Mouse (Mus musculus) fibroblast of lung, adult 2 months (primary cell): ENCODE data around the gene Cdk15.

ENCODE experiments used
- DNase-seq: peaks from one replicate; pipeline ENCODE4 v3.0.0-alpha.2; 2011; ENCODE audit warnings: low read depth

The Cdk15 gene

DNA sequence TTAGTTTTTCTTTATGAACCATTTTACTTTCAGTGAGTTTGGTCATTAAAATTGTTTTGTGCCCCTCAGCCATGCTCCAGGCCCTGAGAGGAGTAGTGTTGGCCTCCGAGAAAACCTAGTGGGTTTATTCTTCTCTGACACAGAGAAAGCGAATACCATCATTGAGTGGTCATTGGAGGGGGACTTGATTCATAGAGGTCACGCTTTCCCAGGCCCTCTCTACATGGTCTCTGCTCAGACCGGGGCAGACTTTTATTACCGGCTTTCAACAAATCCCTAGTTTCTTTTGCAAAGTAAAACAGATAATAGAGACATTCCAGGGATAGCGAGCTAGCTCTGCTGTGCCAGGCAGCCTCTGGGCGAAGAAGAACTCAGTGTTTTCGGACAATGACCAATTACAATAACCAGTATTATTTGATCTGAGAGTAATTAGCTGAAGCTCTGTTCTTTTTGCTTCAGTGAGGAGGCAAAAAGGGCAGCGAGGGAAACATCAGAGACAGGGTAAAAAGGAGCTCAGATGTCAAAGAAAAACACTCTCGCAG lies 70.2 kb downstream of the Cdk15 start:
- no peak for DNase-seq

DNA sequence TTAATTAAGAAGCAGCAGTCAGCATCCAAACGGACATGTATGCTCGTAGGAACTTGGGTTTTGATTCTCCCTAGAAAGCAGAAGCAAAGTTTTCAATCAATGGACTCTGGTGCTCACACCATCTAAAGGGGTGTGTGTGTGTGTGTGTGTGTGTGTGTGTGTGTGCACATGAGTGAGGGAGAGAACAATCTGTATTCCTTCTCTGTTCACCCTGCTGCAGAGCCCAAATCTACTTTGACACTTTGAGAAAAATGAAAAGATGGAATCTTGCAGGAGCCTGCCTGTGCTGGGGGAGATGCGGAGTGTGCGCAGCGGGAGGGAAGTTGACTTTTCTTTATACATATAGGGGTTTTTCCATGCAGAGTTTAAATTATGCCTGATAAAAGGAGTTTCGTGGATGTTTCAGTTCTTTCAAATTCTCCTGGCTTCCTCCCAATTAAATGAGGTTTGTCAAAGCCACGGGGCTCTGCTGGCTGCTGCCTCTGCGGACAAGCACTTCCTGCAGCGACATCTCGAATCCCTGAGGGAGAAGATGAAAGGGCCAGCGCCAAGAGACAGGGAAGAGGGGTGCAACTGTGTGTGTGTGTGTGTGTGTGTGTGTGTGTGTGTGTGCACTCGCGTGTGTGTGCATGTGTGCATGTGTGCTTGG lies 76.2 kb downstream of the Cdk15 start:
- no peak for DNase-seq

DNA sequence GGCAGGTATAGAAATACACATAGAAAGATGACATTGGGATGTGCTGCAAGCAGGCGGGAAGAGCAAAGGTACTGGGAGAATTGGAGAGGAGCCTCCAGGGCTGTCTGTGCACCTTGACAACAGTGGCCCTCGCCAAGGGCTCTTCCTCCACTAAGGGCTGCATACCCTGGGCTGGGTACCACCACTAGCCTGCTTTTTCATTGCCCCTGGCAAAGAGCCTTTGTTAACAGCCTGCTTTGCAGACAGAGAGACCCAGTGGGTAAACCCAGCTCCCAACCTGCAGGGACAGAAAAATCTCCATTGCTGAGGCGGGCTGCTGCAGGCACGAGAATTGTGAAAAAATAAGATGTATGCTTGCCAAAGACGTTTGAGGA lies 76.7 kb downstream of the Cdk15 start:
- no peak for DNase-seq

DNA sequence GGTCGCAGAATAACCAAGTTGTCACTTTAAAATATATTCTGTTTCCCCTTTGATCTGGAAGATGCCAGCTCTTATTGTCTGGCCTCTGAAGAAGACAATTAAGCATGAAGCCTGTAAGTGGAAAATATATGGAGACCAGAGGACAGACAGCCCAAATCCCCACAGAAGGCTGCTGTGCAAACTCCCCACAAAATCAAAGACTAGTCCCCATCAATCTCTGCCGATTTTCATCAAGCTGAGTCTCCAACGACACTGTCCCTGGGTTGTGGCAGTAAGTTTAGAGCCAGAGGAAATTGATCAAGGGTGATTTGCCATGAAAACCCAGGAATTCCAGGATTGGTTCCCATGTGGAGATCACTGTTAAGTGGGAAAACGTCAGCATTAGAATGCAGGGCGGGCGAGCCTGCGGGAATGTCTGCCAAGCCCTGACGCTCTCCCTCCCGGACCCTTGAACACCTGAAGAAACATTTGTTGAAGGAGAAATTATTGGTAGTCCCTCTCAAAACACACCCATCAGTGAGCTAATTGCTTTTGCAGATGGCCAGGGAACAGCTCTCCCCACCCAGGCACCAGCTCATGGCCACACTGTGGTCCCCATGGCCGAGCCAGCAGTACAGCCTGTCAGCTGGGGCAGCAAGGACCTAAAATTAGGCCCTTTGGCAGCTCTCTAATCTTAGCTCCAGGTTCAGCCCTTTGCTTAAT lies 77.3 kb downstream of the Cdk15 start:
- no peak for DNase-seq

DNA sequence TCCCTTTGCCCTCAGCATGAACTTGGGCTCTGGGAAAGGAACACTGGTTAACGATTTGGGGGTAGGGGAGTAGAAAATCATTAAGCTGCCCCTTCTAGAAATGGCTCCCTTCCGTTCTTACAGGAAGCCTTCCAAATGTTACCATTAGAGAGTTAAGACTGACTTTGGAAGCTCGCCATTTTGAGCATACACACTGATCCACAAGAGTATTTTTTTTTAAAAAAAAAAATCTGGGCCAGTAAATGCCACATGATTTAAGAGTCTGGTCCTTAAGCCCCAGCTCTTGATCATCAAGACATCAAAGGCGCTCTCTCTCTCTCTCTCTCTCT lies 77.8 kb downstream of the Cdk15 start:
- no peak for DNase-seq

DNA sequence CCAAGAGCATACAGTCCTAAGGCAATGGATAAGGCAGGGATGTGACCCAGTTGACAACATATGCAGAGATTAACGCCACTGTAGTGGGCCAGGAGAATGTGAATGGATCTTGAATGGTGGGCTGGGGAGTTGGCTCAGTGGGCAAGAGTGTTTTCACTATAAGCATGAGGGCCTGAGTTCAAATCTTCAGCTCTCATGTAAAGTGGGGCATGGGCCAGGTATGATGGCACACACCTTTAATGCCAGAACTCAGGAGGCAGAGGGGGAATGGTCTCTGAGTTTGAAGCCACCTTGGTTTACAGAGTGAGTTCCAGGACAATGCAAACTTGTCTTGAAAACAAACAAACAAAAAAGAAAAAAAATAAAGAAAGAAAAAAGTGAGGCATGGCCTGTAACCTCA lies 79.5 kb downstream of the Cdk15 start:
- DNase-seq: no peak

DNA sequence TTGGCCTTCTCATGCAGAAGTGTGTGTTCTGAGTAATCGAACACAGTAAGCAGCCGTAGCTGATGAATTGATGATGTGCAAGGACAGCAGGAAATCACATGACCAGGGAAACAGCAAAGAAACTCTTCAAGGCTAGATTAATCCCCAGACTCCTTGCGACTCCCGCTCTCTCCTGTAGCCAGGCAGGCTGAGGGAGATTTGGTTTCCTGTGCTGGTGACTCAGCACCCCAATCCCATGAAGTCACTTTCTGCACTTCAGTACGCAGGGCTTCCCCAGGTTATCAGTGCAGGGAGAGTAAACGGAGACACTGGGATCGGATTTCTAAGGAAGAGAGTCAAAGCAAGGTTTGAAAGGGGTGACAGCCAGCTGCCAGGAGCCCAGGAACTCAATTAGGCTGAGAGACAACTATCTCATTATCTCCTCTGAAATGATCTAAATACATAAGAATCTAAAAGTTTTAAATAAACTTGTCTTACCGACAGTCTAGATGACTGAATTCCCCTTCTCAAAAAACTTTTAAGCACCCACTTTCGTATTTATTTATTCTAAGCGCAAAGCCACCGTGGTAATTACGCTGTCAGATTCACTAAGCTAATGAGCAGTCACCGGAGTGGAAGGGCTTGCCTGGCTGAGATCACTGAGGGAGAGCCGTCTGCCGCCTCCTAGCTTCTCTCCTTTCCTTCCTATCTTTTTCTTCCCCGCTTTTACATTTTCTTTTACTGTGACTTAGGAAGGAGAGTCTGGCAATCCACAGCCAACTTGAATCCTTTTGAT lies 84.3 kb downstream of the Cdk15 start:
- DNase-seq: peak; percentile 64

DNA sequence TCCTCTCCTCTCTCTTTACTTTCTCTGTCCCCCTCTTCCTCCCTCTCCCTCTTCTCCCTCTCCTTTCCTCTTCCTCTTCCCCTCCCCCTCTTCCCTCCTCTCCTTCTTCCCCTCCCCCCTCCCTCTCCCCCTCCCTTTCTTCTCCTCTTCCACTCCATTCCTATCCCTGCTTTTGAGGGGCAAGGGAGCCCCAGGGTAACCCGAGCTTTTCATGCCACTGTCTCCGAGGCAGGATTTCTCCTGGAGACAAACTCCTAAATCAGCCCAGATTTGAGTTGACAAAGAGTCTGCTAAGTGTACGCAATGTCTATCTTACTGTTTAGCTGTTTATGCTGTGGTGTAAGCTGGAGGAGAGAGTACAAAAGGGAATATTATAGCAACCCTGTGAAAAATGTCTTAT lies 85.0 kb downstream of the Cdk15 start:
- DNase-seq: no peak

DNA sequence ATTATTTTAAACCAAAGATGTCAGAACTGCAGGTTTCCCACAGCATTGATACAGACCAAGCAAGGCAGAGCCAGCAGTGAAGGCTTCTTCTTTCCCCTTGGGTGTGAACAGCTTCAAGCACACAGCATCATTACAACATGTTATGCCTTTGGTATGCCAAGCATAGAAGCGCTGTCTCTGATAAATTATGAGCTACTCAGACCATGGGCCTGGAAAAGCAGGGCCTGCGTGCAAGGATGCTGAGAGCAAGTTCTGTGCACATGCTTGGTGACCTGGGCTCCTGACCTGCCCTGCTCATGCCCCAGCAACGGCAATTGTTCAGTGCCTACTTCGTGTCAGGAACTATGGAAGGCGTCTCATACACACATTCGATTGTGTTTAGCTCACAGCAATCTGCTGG lies 85.4 kb downstream of the Cdk15 start:
- DNase-seq: no peak

DNA sequence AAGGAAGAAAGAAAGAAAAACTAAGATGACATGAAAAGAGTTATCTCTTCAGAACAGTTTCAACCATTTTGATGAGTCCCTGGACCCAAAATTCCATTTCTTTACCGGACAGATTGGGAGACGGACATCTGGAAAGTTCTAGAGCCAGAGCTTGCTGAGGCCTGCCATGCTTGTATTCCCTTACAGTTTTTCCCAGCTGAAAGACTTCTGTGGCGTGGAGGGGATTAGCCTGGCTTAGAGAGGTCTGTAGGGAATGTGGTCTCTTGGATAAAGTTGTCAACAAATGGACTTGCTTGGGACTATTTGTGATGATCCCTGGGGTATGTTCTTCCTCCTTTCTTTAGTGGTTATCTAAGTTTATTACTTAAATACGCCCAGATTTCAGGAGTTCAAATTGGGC lies 96.0 kb downstream of the Cdk15 start:
- no peak for DNase-seq

DNA sequence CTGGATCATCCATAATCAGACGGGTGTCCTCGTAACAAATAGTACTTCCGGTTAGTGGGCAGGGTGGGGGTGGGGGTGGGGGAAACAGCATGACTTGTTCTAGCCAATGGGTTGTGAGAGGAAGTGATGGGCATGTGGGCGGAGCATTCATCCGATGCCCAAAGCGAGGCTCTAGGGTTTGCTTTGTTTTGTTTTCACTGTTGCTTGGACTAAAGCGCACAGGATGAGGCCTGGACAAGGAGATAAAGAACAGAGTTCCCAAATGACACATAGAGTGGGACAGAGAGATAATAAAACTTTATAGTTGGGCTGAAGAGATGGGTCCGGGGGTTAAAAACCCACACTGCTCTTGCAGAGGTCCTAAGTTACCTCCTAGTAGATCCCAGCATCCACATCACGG lies 98.7 kb downstream of the Cdk15 start:
- no peak for DNase-seq

DNA sequence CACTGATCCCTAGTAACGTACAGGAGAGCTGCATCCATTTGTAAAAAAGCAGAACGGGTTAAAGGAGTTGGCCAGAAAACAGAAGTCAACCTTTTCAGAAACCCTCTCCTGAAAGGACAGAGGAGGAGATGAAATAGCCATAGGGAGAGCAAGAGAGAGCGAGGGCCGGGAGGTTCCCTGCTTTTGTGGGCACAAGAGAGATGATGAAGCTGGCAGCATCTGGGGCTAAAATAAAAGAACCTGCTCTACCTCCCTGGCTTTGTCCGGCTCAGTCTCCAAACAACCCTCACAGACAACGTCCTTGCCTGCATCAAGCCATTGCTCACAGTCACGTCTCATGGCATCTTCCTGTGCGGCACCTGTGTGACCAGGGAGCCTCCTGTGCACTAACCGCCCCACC lies 102.4 kb downstream of the Cdk15 start:
- no peak for DNase-seq

DNA sequence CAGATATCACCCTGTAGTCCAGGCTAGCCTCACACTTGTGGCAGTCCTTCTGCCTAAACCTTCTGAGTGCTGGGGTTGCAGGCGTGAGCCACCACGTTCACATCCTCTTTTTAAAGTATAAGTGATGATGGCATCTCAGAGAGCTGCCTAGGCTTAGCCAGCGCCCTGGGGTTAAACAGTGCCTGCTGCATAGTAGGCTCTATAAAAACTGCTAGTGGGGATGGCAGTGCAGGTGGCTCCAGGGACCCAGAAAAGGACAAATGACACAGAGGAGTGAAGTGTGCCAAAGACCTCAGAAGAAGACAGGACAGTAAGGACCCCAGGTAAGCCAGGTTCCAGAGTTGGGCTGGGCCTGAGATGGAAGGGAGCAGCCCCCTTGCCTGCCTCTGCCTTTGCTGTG lies 104.1 kb downstream of the Cdk15 start:
- DNase-seq: no peak

DNA sequence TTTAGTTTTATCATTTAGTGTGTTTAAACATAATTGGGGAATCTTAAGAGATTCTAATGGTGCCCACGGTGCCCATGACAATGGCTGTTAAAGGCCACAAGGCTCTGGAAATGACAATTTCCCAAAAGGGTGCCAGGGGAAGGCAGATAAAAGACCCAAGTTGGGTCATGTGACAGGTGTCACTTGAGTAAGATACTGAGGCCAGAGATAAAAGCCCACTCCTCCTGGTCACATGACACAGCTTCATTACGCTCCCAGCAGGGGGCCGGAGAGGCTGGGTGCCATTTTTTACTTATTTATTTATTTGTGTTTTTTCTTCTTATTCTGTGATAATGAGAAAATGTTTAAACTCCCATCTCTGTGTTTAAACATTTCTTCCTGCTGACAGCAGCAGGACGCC lies 104.8 kb downstream of the Cdk15 start:
- DNase-seq: no peak

DNA sequence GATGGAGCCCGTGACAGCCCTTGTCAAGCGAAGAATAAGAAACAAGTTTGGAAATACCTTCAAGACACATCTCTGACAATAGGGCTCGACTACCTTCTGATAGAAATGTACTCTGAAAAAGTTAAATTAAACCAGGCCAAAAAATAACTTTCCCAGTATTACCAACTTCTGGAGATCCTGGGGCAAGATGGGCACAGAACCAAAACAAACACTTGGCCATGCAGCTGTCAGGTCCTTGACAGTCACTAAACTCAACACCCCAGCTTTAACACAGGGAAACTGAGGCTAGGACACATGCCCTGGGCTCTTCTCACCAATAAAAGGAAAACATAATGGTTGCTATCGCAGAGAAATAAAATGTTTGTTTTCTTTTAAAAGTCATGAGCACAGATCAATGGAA lies 105.3 kb downstream of the Cdk15 start:
- DNase-seq: no peak

DNA sequence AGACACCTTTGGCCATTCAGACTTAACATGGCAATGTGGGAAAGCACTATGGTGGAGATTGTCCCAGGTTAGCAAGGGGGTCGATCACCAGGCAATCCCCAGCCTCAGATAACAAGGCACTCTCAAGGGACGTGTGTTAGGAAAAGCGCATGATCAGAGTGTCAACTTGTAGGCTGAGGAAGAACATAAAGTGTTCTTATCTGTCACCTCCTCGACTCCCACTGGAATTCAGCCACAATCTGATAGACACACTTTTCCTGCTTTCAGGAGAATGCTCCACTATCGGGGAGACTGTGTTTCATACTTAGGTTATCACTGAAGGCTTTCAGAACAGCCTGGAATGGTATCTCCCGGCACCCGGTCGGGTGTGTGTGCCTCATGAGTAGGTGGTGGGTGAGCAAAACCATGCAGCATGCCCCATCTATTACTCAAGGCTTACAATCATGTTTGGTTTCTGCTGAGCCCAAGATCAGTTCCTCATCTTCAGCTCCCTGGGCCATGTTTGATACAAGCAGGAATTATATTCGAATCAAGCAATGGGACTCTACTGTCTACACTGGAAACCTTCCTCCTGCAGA lies 107.8 kb downstream of the Cdk15 start:
- DNase-seq: no peak

DNA sequence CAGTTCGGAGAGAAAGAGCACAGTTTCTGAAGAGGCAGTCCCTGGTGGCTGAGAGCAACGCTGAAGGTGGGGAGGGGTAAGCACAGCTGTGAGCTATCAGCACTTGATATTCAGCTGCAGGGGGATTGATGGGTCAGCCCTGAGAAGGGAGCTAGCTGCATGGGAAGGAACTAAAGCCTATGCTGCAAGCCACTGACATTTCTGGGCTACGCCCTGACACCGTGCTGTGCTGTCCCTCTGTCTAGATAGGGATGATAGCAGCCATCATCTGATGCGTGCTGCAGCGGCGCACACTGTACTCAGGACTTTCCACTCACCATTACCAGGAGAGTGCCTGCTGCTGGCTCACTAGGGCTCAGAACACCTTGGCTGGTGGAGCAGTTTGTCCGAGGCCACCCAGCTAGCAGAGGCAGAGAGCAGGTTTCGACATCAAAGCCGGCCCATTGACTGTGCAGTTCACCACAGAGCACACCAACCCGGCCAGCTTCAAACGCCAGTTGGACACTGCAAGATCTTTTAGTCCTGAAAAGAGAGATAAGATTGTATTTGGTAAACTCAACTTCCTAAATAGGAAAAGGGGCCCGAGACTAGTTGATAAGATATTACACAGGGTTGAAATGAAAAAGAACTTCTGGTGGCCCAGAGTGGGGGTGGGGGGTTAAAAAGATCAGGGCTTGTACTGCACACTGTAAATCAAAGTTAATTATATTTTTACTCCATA lies 111.4 kb downstream of the Cdk15 start:
- DNase-seq: no peak

DNA sequence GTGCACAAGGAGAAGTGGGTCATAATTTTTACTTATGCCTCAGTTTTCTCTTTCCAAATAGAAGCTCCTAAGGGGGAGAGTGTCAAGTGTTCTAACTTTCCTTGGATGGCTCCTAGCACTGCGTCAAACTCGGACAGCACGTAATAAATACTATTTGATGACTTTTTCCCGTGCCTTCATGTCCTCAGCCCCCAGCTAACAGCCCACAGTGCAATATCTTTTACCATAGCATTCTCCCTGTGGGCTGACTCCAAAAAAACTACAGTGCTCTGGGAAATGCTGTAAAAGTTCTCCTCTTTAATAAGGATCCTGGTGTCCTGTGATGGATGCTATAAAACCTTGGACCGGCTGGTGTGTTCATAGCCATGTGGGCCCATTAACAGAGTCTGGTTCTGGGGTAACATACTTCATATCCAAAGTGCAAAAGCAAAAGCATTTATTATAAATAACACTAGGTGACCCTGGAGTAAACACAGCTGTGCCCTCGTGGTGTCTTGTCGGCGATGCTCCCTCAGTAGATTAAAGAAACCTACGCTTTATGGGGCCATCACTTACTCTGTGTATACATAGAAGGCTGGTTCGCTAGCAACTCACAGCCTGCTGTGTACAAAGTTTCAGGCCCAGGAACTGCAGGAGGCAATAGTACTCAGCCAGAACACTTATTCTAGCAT lies 112.1 kb downstream of the Cdk15 start:
- DNase-seq: no peak

DNA sequence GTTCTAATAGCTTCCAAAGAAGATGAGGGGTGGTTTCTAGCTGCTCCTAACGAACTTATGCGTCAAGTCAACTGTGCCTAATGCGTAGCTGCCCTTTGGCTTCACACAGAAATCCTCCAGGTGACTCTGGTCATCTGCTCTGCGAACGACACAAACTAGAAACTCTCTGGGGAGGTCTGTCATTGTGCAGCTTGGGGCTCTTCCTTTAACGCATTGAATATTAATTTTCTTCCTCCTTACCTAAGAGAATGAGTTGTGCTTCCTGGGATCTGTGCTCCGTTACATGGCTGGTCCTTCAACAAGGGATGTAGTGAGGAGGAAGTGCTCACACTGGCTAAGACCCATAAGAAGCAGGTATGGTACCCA lies 112.6 kb downstream of the Cdk15 start:
- no peak for DNase-seq

DNA sequence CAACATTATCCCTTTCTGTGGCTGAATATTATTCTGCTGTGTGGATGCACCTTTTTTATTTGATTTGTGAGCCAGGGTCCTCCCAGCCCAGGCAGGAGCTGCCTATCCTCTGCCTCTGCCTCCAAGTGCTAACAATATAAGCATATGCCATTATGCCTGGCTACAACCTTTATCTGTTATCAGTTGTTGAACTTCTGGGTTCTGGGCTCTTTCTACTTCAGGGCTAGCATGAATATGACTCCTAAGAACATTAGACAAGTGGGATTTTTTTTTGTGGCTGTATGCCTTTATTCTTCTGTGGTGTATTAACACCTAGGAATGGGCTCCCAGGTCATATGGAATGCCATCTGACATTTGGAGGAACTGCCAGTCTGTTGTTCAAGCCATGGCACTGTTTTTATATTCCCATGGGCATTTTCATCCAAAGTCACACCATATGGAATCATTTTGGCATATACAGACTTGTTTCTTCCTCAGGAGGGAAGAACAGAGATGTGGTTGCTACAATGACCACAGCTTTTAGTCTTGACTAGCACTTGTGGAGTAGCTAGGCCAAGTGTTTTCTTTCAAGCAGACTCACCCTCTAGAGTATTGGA lies 113.7 kb downstream of the Cdk15 start:
- no peak for DNase-seq

DNA sequence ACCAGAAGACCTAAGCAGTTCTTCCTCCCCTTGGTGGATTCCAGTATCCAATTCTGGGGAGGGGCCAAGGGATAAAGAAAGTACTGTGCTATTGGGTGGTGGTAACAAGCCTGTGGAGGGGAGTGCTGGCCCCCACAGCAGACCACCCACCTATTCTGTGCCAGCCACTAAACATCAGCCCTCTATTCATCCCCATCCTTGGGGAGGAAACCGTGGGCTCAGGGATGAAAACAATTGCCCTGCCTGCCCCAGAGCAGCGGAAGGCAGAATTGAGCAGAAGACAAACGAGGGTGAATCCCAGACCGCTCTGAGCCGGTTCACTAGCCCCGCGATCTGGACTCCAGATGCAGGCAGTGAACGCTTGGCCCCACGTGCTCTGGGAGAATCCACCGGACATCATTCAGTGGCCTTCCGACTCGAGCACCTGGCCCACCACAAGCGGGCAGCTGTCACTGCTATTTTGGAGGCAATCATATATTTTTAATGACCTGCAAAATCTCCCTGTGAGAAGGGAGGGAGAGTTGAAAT lies 119.4 kb downstream of the Cdk15 start:
- DNase-seq: no peak
